Mouse (Mus musculus) left cerebral cortex, adult 2 months (tissue): ENCODE data around the gene Tmem14c. TPM values are rescaled to one million over a fixed set of nuclear protein-coding genes. Genes with fewer than 3 reads are reported as not detected.
A peak's percentile ranks its signal among the peaks of the same experiment; 100 is the strongest.
"Not testable (repeated sequence)": the region's sequence is repeated elsewhere in the genome, so short reads cannot be mapped to it uniquely, and the experiment has no call there.

Experiments
- DNase-seq, 2 experiments: peaks; one replicate each; pipeline ENCODE4 v3.0.0; 2021 to 2022; ENCODE audit warnings: low spot score in 2 of 2, mixed read lengths in 1 of 2; ENCODE audit errors: extremely low spot score in 1 of 2
- H3K27ac ChIP-seq: fragments of 200-600 bp; 2 replicates; pipeline ENCODE4 v1.8.1; 2022
- H3K4me3 ChIP-seq: fragments of 200-600 bp; 2 replicates; pipeline ENCODE4 v1.8.1; 2022
- CTCF ChIP-seq: fragments of 200-600 bp; IDR thresholded peaks from 2 replicates; pipeline ENCODE4 v1.8.1; 2022; ENCODE audit warnings: antibody characterized with exemption, mild to moderate bottlenecking, moderate library complexity
- intact Hi-C: fragments of 180-260 bp; cut with DNase I; formaldehyde crosslinking; loops from one replicate; pipeline ENCODE4 v1.15.1; 2025
- total RNA-seq, 2 experiments: library from RNA; stranded (reverse); gene quantifications; 2 replicates each; pipeline ENCODE4 v1.2.3; 2021

Gene Tmem14c
- total RNA-seq, 2 experiments from 2014 or later = 54.7 to 54.9 TPM

- peak; percentile 2; the same call in 1 of the 2 replicates for TF ChIP-seq CTCF
Measured at GRCm38 (mm10) chr13:40987608-40988303, 28.3 kb upstream of the Tmem14c start.

GRCm38 (mm10) chr13:40988418-40988817 is 27.7 kb upstream of the Tmem14c start:
- TF ChIP-seq CTCF = no peak
- Histone ChIP-seq H3K27ac (no peak overlapping the region), H3K4me3 (no peak overlapping the region)
- intact Hi-C loops = no loop called here
- no peak for DNase-seq

More at GRCm38 (mm10) chr13:40987608-40988303, 28.3 kb upstream of the Tmem14c start:
- H3K27ac ChIP-seq, intact Hi-C loops, DNase-seq, H3K4me3 ChIP-seq: not testable (repeated sequence)

GRCm38 (mm10) chr13:40994487-40995263 is 21.4 kb upstream of the Tmem14c start:
- intact Hi-C loops = no loop called here
- no peak overlapping the region for H3K4me3 ChIP-seq
- TF ChIP-seq CTCF = no peak
- no peak for DNase-seq
- no peak overlapping the region for H3K27ac ChIP-seq

GRCm38 (mm10) chr13:40998537-40998936 is 17.6 kb upstream of the Tmem14c start:
- intact Hi-C loops, DNase-seq, H3K4me3 ChIP-seq, H3K27ac ChIP-seq: not testable (repeated sequence)

- intact Hi-C loops = loop anchor here (5.0 kb wide), 1 partner anchor 242 kb away; no protein-coding TSS in a partner anchor
- H3K27ac ChIP-seq = peak overlapping the region; percentile 99
- peak overlapping the region; percentile 63 for H3K4me3 ChIP-seq
- peak; percentile 60 for TF ChIP-seq CTCF
- peak; percentile 15 to 35 for DNase-seq
Measured at GRCm38 (mm10) chr13:41000140-41000925, 15.8 kb upstream of the Tmem14c start.

GRCm38 (mm10) chr13:41000926-41001639 is 15.0 kb upstream of the Tmem14c start, which contains the start of gene Pak1ip1:
Pak1ip1 (plus strand) TSS chr13:41001023.
- Histone ChIP-seq H3K4me3 (peak within 1 kb of the TSS; percentile 63), H3K27ac (peak within 1 kb of the TSS; percentile 99)
- intact Hi-C loops = loop anchor here (1.0 to 5.0 kb wide), 2 partner anchors 15 to 241 kb away; partner anchors contain the start of gene Tmem14c
- DNase-seq = peak; percentile 93 to 94
- no peak for TF ChIP-seq CTCF

GRCm38 (mm10) chr13:41002001-41002400 is 14.1 kb upstream of the Tmem14c start:
- H3K4me3 ChIP-seq = peak overlapping the region; percentile 63
- DNase-seq = no peak
- H3K27ac ChIP-seq = no peak overlapping the region
- intact Hi-C loops = loop anchor here (5.0 kb wide), 1 partner anchor 240 kb away; no protein-coding TSS in a partner anchor
- no peak for TF ChIP-seq CTCF

GRCm38 (mm10) chr13:41006244-41006643 is 9.8 kb upstream of the Tmem14c start:
- no peak for DNase-seq
- intact Hi-C loops = no loop called here
- TF ChIP-seq CTCF = no peak

GRCm38 (mm10) chr13:41008271-41008670 is 7.8 kb upstream of the Tmem14c start:
- intact Hi-C loops = no loop called here

More at GRCm38 (mm10) chr13:41006244-41006643, 9.8 kb upstream of the Tmem14c start:
- Histone ChIP-seq H3K27ac (no peak overlapping the region), H3K4me3 (no peak overlapping the region)

GRCm38 (mm10) chr13:41008946-41009345 is 7.1 kb upstream of the Tmem14c start:
- DNase-seq = no peak

More at GRCm38 (mm10) chr13:41008271-41008670, 7.8 kb upstream of the Tmem14c start:
- no peak overlapping the region for H3K4me3 ChIP-seq
- TF ChIP-seq CTCF = no peak
- no peak overlapping the region for H3K27ac ChIP-seq
- no peak for DNase-seq

More at GRCm38 (mm10) chr13:41008946-41009345, 7.1 kb upstream of the Tmem14c start:
- Histone ChIP-seq H3K4me3 (no peak overlapping the region), H3K27ac (no peak overlapping the region)
- TF ChIP-seq CTCF = no peak
- intact Hi-C loops = no loop called here
